Mouse (Mus musculus): ENCODE data around the gene Tspan12.

DNA sequence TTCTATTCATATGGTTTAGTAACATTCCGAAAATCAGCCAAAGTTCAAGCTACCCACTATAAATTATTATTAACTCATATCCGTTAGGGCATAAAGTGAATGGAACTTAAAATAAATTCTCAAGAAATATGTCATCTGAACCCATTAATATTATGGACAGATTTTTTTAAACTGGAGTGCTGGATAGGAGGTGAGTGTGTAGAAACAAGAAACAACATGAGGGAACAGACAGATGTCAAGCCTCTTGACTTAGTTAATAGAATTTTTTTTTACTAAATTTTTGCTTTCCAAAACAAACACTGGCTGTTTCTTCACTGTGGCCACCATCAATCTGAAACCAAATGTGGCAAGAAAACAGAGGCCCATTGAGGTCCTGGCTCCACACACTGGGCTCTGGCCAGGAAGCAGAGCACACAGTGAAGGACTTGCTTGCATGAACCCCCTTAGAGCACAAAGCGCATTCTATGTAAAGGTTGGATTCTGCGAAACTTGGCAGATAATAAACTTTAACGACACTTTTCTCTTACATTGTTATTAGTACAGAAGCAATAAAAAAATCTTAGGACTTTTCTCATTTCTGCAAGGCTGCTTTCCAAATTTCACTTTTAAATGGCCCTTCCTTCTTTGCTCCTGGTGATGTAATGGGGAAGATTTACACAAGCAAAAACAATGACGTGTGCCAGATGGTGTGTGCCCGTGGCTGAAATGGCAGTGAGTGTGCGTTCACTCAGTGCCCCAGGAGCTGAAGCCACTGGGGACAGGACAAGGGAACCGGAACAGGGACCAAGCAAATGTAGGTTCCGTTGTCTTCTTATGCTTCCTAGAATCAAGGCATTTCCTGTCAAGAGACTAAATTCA, 48.6 kb downstream of the Tspan12 start:
- TF ChIP-seq HCFC1 (IDR thresholded peaks at IDR 0.05; ENCODE audit: borderline replicate concordance, insufficient read depth, low read length) (no peak), ZNF384 (IDR thresholded peaks at IDR 0.05; ENCODE audit: low read depth, low read length) (no peak), ZC3H11A (IDR thresholded peaks at IDR 0.05; ENCODE audit: borderline replicate concordance, low read depth, low read length) (no peak), CHD2 (IDR thresholded peaks at IDR 0.05; ENCODE audit: low read depth, low read length) (no peak), MAFK (IDR thresholded peaks at IDR 0.05; ENCODE audit: insufficient read depth, low read depth, low read length) (no peak)
